Mouse (Mus musculus) heart, adult 2 months (tissue): ENCODE measurements at regions not wholly inside any gene's neighbourhood (a gene's known extent, or its start where the extent isn't known, plus 50 kb on each side); places are given as distances from the start of the nearest gene placed in this dataset.

Experiments used
- DNase-seq, 2 experiments: peaks; one replicate each; pipeline ENCODE4 v3.0.0; 2021
- H3K27ac ChIP-seq: fragments of 200-600 bp; 2 replicates; pipeline ENCODE4 v1.8.1; 2022
- H3K27me3 ChIP-seq: fragments of 200-500 bp; 2 replicates; pipeline ENCODE4 v1.6.1; 2012; ENCODE audit warnings: mild to moderate bottlenecking, low read length, inconsistent platforms, mixed read lengths; ENCODE audit not compliant: control insufficient read depth, insufficient read depth
- H3K36me3 ChIP-seq: fragments of 200-500 bp; 2 replicates; pipeline ENCODE4 v1.6.1; 2012; ENCODE audit warnings: low read length, inconsistent platforms; ENCODE audit not compliant: control insufficient read depth, insufficient read depth
- H3K4me1 ChIP-seq: fragments of 200-500 bp; 2 replicates; pipeline ENCODE4 v1.6.1; 2011; ENCODE audit warnings: low read length; ENCODE audit not compliant: control insufficient read depth, insufficient read depth
- H3K4me3 ChIP-seq: fragments of 200-600 bp; 2 replicates; pipeline ENCODE4 v1.8.1; 2022
- H3K79me2 ChIP-seq: fragments of 200-500 bp; replicated peaks from 2 replicates; pipeline ENCODE4 v1.6.1; 2012; ENCODE audit warnings: mild to moderate bottlenecking, inconsistent platforms, low read length, moderate library complexity, mixed read lengths; ENCODE audit not compliant: control insufficient read depth, insufficient read depth
- H3K9ac ChIP-seq: fragments of 200-500 bp; 2 replicates; pipeline ENCODE4 v1.6.1; 2012; ENCODE audit warnings: low read depth, mild to moderate bottlenecking, control low read depth, inconsistent platforms, low read length, mixed read lengths
- CTCF ChIP-seq: fragments of 200-600 bp; IDR thresholded peaks from 2 replicates; pipeline ENCODE4 v1.8.1; 2022; ENCODE audit warnings: antibody characterized with exemption, mild to moderate bottlenecking, moderate library complexity
- EP300 ChIP-seq: fragments of 200-500 bp; IDR thresholded peaks from 2 replicates; pipeline ENCODE4 v1.6.1; 2011; ENCODE audit warnings: low read depth, low read length, control low read depth; ENCODE audit not compliant: insufficient read depth
- POLR2A ChIP-seq: fragments of 200-500 bp; IDR thresholded peaks from 2 replicates; pipeline ENCODE4 v1.6.1; 2011; ENCODE audit warnings: mild to moderate bottlenecking, low read depth, low read length, control low read depth; ENCODE audit not compliant: insufficient read depth
- intact Hi-C: fragments of 180-260 bp; cut with DNase I; formaldehyde crosslinking; loops from one replicate; pipeline ENCODE4 v1.15.1; 2025

DNA sequence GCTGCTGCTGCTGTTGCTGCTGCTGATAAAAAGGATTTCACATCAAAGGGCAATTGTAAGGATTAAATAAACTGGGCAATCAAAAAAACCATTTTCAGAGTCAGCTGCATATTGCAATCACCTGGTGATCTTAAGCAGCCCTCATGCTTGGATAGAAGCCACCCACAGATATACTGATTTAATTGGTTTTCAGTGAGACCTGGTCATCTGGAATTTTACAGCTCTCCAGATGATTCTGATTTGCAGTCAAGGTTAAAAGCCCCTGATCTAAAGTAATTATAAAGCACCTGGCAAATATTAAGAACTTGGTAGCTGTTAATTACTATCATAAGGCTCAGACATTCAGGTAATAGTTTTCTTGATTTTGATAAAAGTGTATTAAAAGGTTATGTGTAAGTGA is 50.8 kb upstream of the Agtr2 start:
- no peaks in the 10 kb centered on the region for H3K79me2 ChIP-seq
- H3K36me3 ChIP-seq, result no peaks in the 10 kb centered on the region
- no peak for DNase-seq
- no peak overlapping the region for H3K27ac ChIP-seq
- H3K4me3 ChIP-seq, result no peak overlapping the region
- no peak overlapping the region for H3K9ac ChIP-seq
- no peaks in the 10 kb centered on the region for H3K27me3 ChIP-seq
- no peak for TF ChIP-seq POLR2A
- TF ChIP-seq CTCF, result no peak
- no peak for TF ChIP-seq EP300
- intact Hi-C loops, result no loop called here
- H3K4me1 ChIP-seq, result no peaks in the 10 kb centered on the region
